Mouse (Mus musculus) erythroblast, embryonic 14.5 days (primary cell): ENCODE measurements around the gene Arhgap44.

Experiments
- GATA1 ChIP-seq: IDR thresholded peaks from 2 replicates; pipeline ENCODE4 v1.6.1; 2012; ENCODE audit warnings: low read length, inconsistent platforms, mixed read lengths
- TAL1 ChIP-seq: IDR thresholded peaks from 3 replicates; pipeline ENCODE4 v1.6.1; 2012; ENCODE audit warnings: low read length, inconsistent platforms, mixed read lengths

DNA sequence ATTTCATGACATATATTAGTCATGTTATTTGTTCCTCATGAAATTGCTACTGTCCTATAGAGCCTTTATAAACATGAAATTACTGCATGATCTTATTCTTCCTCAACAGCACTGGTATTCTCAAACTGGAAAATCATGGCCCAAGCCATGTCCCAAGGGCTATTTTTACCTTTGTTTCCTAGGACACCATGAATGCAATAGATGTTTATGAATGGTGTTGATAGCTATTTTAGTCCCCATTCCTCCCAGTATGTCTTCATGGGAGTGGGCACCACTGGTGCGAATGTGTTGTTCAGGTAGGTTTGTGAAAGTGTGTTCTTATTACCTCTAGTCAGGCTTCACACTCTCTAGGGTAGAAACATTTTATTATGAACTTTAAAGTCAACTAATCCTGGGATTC lies 22.4 kb upstream of the Arhgap44 start:
- TF ChIP-seq TAL1, result no peak
- no peak for TF ChIP-seq GATA1
